Mouse (Mus musculus): ENCODE measurements around the gene Cux1. TPM values are rescaled to one million over a fixed set of nuclear protein-coding genes. Genes with fewer than 3 reads are reported as not detected.

Cux1 gene
- polyA plus RNA-seq, 1 experiment, result 149 TPM

DNA sequence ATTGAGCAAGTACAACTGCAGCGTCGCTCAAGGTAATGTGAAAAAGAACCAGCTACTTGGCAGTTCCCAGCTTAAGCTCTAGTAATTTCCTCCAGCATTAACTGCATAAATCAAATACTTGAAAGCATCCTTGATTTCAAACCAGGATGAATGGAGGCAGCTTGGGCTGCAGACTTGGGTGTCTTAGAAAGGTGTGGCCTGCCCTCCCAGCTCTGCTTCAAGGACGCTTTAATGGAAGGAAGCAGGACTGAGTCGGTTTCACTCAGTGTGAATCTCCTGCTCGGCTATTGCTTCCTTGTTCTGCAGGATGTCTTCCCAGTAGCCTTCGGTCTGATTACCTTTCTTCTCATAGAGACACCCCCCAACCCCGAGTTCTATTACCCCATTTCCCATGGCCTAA lies 6.6 kb downstream of the Cux1 start:
- no peak overlapping the region for H3K4me3 ChIP-seq (ENCODE audit: insufficient read depth, low read length)
- no peak overlapping the region for H3K27ac ChIP-seq (ENCODE audit: insufficient read depth, low read depth, low read length)
- no peak for TF ChIP-seq POLR2A (IDR thresholded peaks at IDR 0.05; ENCODE audit: borderline replicate concordance, low read depth, low read length)
- peaks cover 49% of the 10 kb centered on the region for H3K4me1 ChIP-seq (ENCODE audit: control insufficient read depth, insufficient read depth, low read length)

DNA sequence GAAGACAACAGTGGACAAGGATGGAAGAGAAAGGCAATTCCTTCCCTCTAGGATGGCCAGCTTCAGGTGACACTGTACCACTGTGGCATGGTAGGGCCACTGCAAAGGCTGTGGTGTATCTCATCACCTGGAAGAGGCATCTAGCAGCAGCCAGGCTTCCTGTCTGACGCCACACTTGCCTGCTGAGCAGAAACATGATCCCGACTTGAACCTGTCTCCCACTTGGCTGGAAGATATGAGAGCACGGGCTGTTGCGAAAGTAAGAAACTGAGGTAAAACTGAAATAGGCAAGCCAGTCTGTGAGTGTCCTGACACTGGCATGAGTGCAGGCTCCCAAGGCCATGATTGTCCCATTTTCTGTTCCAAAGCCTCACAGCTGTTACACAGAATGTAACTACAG lies 9.8 kb downstream of the Cux1 start:
- H3K4me1 ChIP-seq (ENCODE audit: control insufficient read depth, insufficient read depth, low read length), result peaks cover 60% of the 10 kb centered on the region

DNA sequence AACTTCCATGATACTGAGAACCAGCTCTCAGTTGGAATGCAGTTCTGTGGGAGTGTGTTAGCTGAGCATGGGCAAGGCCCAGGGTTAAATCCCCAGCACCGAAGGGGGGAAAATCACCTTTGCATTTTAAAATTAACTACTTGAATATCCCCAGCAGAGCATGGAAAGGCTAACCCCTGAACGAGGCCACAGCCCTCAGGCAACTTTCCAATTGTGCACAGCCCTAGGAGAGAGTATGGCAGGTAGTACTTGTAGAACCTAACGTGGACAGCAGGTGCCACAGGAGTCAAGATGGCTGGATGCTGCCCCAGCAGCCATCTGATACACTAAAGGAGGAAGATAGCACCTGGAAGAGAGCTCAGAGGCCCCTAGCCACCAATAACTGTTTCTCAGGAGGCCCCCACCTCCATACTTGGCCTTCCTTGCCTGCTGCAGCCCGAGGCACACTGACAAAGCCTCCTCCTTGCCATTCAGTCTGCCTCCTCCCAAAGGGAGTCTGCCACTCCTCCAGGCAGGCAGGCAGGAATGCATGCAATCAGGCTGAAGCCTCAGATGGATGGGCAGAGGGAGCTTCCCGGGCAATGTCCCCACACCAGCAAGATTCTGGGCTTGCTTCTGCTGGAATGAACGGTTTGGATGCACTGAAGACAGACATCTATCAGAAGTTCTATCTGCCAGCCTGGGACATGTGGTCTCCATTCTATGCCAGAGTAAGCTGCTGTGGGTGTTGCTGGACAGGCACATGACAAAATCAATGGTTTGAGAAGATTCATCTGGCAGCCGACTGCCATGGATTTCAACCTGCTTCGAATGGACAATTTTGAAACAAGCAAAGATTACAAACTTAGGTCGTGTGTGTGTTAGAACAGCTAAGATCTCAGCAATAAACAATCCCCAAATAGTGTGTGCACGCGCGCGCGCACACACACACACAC lies 10.7 kb downstream of the Cux1 start:
- TF ChIP-seq POLR2A (IDR thresholded peaks at IDR 0.05; ENCODE audit: borderline replicate concordance, low read depth, low read length) (no peak), CTCF (IDR thresholded peaks at IDR 0.05; ENCODE audit: low read depth, low read length) (no peak)
- Histone ChIP-seq H3K4me1 (ENCODE audit: control insufficient read depth, insufficient read depth, low read length) (peaks cover 61% of the 10 kb centered on the region), H3K4me3 (ENCODE audit: insufficient read depth, low read length) (no peak overlapping the region), H3K27ac (ENCODE audit: insufficient read depth, low read depth, low read length) (no peak overlapping the region)

More for the DNA sequence above, 9.8 kb downstream of the Cux1 start:
- H3K27ac ChIP-seq (ENCODE audit: insufficient read depth, low read depth, low read length), result no peak overlapping the region
- H3K4me3 ChIP-seq (ENCODE audit: insufficient read depth, low read length), result no peak overlapping the region
- no peak for TF ChIP-seq POLR2A (IDR thresholded peaks at IDR 0.05; ENCODE audit: borderline replicate concordance, low read depth, low read length)
- TF ChIP-seq CTCF (IDR thresholded peaks at IDR 0.05; ENCODE audit: low read depth, low read length), result no peak

DNA sequence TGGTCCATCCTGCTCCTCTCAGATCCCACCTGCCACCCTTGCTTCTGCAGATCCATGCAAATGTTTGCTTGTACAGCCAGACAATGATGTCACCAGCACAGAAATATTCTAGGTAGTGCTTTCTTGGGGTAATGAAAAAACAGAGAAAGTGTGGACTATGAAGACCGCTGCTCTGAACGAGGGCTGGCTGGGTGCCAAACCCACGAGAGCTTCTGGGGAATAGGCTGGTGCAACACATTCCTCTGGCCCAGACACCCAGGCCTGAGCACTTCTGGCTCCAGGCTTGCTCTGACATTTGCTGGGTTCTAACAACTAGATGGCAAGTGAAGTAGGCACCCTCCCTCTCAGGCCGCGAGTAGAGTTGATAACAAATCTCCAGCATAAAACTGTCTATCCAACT lies 11.6 kb downstream of the Cux1 start:
- TF ChIP-seq CTCF (IDR thresholded peaks at IDR 0.05; ENCODE audit: low read depth, low read length) (no peak), POLR2A (IDR thresholded peaks at IDR 0.05; ENCODE audit: borderline replicate concordance, low read depth, low read length) (no peak)
- no peak overlapping the region for H3K4me3 ChIP-seq (ENCODE audit: insufficient read depth, low read length)
- no peak overlapping the region for H3K27ac ChIP-seq (ENCODE audit: insufficient read depth, low read depth, low read length)
- H3K4me1 ChIP-seq (ENCODE audit: control insufficient read depth, insufficient read depth, low read length), result peaks cover 58% of the 10 kb centered on the region

DNA sequence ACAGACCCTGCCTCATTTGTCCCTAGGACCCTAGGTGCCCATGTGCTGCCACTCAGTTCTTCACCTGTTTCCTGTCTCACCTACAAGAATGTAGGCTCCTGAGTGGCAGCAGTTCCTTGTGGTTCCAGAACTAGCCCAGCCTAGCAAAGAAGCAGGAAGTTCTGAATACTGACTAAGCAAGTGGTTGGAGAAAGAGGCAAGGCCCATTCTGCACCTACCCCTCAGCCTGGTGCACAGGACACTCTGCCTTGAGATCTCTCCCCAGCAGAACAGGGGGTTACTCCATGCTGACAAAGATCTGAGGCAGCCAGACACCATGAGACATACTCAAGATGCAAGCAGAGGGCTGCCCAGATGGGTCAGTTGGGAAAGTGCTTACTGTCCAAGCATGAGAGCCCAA lies 14.5 kb downstream of the Cux1 start:
- TF ChIP-seq POLR2A (IDR thresholded peaks at IDR 0.05; ENCODE audit: borderline replicate concordance, low read depth, low read length) (no peak), CTCF (IDR thresholded peaks at IDR 0.05; ENCODE audit: low read depth, low read length) (no peak)
- Histone ChIP-seq H3K4me3 (ENCODE audit: insufficient read depth, low read length) (no peak overlapping the region), H3K27ac (ENCODE audit: insufficient read depth, low read depth, low read length) (no peak overlapping the region), H3K4me1 (ENCODE audit: control insufficient read depth, insufficient read depth, low read length) (peaks cover 47% of the 10 kb centered on the region)

DNA sequence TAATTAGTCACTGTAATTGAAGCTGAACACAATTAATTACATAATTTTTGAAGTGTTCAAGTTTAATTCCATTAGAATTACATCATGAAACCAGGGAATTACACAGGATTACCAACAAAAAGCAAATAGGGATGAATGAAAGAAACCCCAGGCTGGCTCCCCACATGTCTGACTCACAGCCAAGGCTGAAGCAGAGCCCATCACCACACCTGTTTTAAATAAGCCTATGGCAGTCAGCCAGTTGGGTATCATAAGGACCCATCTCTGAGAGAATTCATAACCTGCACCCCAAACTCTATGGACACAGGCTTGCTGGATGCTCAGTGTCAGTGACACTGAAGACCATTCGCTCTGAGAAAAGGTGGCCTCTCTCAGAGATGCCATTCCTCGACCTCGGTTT lies 15.2 kb downstream of the Cux1 start:
- Histone ChIP-seq H3K4me1 (ENCODE audit: control insufficient read depth, insufficient read depth, low read length) (peaks cover 42% of the 10 kb centered on the region), H3K4me3 (ENCODE audit: insufficient read depth, low read length) (no peak overlapping the region)
- TF ChIP-seq POLR2A (IDR thresholded peaks at IDR 0.05; ENCODE audit: borderline replicate concordance, low read depth, low read length), result no peak
- TF ChIP-seq CTCF (IDR thresholded peaks at IDR 0.05; ENCODE audit: low read depth, low read length), result no peak

DNA sequence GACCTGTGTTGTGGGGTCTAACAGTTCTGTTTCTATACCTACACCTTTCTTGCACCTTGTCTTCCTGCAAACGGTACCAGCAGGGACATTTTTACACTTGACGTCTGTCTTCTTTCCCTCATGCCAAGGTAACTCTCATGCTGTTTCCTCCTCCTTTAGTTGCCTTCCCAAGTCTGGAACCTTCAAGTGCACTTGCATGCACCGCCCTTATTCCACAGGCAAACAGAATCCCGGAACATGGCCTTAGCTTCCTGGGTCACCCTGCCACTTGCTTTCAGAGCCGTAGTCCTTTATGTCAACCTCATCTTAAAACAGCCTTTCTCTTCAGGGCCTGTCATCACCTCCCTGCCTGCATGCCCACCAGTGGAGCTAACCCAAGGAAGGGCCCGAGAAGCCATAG lies 15.7 kb downstream of the Cux1 start:
- no peak overlapping the region for H3K27ac ChIP-seq (ENCODE audit: insufficient read depth, low read depth, low read length)
- TF ChIP-seq CTCF (IDR thresholded peaks at IDR 0.05; ENCODE audit: low read depth, low read length) (no peak), POLR2A (IDR thresholded peaks at IDR 0.05; ENCODE audit: borderline replicate concordance, low read depth, low read length) (no peak)
- peaks cover 37% of the 10 kb centered on the region for H3K4me1 ChIP-seq (ENCODE audit: control insufficient read depth, insufficient read depth, low read length)
- H3K4me3 ChIP-seq (ENCODE audit: insufficient read depth, low read length), result no peak overlapping the region

More for the DNA sequence above, 15.2 kb downstream of the Cux1 start:
- H3K27ac ChIP-seq (ENCODE audit: insufficient read depth, low read depth, low read length), result no peak overlapping the region

DNA sequence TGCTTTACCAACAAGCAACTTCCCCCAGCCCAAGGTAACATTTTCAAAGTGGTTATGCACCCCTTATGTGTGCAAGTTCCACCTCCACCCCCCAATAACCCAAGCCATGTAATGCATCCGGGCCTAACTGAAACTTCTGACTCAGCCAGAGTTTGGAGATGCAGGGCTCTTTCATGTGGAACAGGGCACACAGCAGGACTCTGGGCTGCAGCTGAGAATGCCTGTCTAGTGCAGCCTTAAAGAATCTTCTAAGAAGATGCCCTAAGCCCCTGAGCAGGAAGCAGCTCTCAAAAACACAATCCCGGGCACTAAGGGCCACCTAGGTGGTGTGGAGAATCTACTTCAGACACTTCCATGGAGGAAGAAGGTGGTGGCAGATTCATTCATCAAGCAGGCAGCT lies 16.6 kb downstream of the Cux1 start:
- Histone ChIP-seq H3K4me3 (ENCODE audit: insufficient read depth, low read length) (no peak overlapping the region), H3K27ac (ENCODE audit: insufficient read depth, low read depth, low read length) (no peak overlapping the region), H3K4me1 (ENCODE audit: control insufficient read depth, insufficient read depth, low read length) (peaks cover 30% of the 10 kb centered on the region)
- TF ChIP-seq POLR2A (IDR thresholded peaks at IDR 0.05; ENCODE audit: borderline replicate concordance, low read depth, low read length), result no peak
- TF ChIP-seq CTCF (IDR thresholded peaks at IDR 0.05; ENCODE audit: low read depth, low read length), result no peak

DNA sequence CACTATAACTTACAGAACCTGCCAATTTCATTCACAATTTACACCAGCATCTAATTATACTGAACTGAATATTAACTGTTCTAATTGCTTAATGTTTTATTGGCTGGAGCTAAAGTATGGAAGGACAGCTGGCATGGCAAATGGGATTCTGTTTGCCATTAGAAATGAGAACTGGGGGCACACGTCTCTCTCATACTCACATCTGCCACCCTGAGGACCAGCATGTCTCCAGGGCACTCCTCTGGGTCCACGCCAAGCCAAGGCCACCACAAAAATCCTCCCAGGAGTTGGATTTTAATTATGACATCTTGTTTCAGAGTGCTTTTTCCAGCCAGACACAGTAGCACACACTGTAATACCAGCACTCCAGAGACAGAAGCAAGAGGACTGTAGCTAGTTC lies 18.5 kb downstream of the Cux1 start:
- H3K4me1 ChIP-seq (ENCODE audit: control insufficient read depth, insufficient read depth, low read length), result peaks cover 25% of the 10 kb centered on the region
- no peak for TF ChIP-seq CTCF (IDR thresholded peaks at IDR 0.05; ENCODE audit: low read depth, low read length)
- no peak for TF ChIP-seq POLR2A (IDR thresholded peaks at IDR 0.05; ENCODE audit: borderline replicate concordance, low read depth, low read length)
- no peak overlapping the region for H3K4me3 ChIP-seq (ENCODE audit: insufficient read depth, low read length)
- no peak overlapping the region for H3K27ac ChIP-seq (ENCODE audit: insufficient read depth, low read depth, low read length)

DNA sequence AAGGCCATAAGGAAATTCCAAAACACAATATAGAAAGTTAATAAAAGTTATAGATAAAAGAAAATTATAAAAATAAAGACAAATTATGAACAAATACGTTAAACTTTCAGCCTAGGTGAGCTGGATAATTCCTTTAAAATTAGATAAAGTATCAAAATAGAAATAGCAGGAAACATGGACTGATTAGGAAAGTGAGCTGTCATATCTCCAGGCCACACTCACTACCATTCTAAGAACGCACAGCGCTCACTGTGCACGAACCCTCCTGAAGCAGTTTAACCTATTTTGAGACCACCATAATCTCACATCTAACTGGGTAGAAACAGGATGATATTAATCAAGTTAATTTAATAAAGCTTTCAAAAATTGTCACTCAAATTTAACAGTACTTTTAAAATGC lies 22.2 kb downstream of the Cux1 start:
- no peak overlapping the region for H3K27ac ChIP-seq (ENCODE audit: insufficient read depth, low read depth, low read length)
- TF ChIP-seq POLR2A (IDR thresholded peaks at IDR 0.05; ENCODE audit: borderline replicate concordance, low read depth, low read length) (no peak), CTCF (IDR thresholded peaks at IDR 0.05; ENCODE audit: low read depth, low read length) (no peak)
- peaks cover 14% of the 10 kb centered on the region for H3K4me1 ChIP-seq (ENCODE audit: control insufficient read depth, insufficient read depth, low read length)
- H3K4me3 ChIP-seq (ENCODE audit: insufficient read depth, low read length), result no peak overlapping the region
